Mouse (Mus musculus): ENCODE data around the gene Robo3. TPM values are rescaled to one million over a fixed set of nuclear protein-coding genes. Genes with fewer than 3 reads are reported as not detected.

The Robo3 gene
- 0.15 and 0.16 TPM in 2 replicates for polyA plus RNA-seq (2014; fragmentation: Nextera tagmentation; extraction: Ambion mirVana)

DNA sequence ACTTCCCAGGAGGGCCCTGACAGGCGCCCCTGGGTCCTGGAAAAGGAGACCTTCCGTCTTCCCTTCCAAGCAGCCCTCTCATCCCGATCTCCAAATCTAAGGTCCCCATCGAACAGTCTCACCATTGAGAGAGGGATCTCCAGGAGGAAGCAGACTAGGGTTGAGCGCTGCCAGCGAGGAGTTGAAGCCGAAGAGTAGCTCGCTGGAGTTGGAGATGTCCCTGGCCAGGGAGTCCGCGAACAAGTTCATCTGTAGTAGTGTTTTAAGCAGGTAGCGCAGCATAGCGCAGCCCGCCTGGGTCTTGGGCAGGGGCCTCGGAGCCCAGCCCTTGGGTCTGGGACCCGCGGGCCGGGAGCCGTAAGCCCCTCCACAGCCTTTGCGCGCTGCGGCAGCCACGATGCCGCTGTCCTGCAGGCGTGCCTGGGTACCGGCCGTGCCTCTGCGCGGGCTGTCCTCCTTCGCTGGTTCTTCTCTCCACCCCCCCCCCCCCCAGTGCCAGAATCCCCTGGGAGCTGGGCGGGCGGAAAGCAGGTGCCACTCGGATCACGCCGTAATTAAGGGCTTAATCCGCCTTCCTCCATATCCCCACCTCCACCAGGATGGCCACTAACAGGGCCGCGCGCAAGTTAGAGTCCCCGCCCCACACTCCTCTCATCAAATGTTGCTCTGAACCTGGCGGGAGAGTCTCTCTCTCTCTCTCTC, at the start of gene Robo3:
Gene Robo3, minus strand, starts transcription at position 527 of the 702 bp plus-strand sequence.
- Histone ChIP-seq H3K27me3 (ENCODE audit: control insufficient read depth, insufficient read depth, low read length) (peaks cover 79% of the 10 kb centered on the region), H3K36me3 (ENCODE audit: control insufficient read depth, insufficient read depth, low read length) (no peaks in the 10 kb centered on the region), H3K4me3 (ENCODE audit: control insufficient read depth in 1 of 2, insufficient read depth in 1 of 2, low read depth in 1 of 2, low read length in 2 of 2) (peak within 1 kb of the TSS; percentile 10 to 25; a peak in 3 of 4 replicates), H3K27ac (replicated peaks in 1 of 2; ENCODE audit: control insufficient read depth in 1 of 2, insufficient read depth in 1 of 2, low read depth in 2 of 2, low read length in 2 of 2) (no peak within 1 kb of the TSS), H3K9me3 (ENCODE audit: control insufficient read depth, low read length) (no peaks in the 10 kb centered on the region), H3K9ac (ENCODE audit: low read length) (no peak within 1 kb of the TSS), H3K4me2 (ENCODE audit: low read length) (peak within 1 kb of the TSS; percentile 57), H3K4me1 (ENCODE audit: control insufficient read depth in 2 of 2, insufficient read depth in 2 of 2, low read length in 2 of 2) (peaks cover 2 to 15% of the 10 kb centered on the region in 2 experiments; a peak in 1 of 4 replicates)
- no peak for ATAC-seq (ENCODE audit: insufficient number of reproducible peaks, insufficient read depth, low FRiP score, low read depth)
- under 1% methylated on average over 39 of the region's 40 CpGs for WGBS

DNA sequence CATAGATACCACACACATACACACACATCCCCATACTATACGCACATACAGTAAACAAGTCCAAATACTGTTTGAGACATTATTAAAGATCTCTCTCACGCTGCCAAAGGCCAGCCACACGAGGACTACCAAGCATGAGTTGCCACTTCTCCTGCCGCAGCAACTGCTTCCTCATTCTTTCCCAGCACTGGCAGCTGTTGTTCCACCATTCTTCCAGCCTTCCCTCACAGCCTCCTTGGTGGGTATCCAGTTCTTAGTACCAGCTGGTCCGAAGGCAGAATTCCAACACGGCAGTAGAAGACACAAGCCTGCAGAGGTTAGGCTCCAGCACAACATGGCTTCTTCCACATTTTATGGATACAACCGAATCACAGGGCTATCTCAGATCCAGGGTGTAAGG, 41.9 kb upstream of the Robo3 start:
- no peak for ATAC-seq (ENCODE audit: insufficient number of reproducible peaks, insufficient read depth, low FRiP score, low read depth)
- no peak overlapping the region for H3K4me3 ChIP-seq (ENCODE audit: control insufficient read depth in 1 of 2, insufficient read depth in 1 of 2, low read depth in 1 of 2, low read length in 2 of 2)
- H3K9me3 ChIP-seq (ENCODE audit: control insufficient read depth, low read length): no peaks in the 10 kb centered on the region
- H3K36me3 ChIP-seq (ENCODE audit: control insufficient read depth, insufficient read depth, low read length): no peaks in the 10 kb centered on the region
- 80% methylated on average over 7 of the region's 7 CpGs for WGBS
- no peak overlapping the region for H3K27ac ChIP-seq (replicated peaks in 1 of 2; ENCODE audit: control insufficient read depth in 1 of 2, insufficient read depth in 1 of 2, low read depth in 2 of 2, low read length in 2 of 2)
- H3K4me2 ChIP-seq (ENCODE audit: low read length): no peak overlapping the region
- H3K4me1 ChIP-seq (ENCODE audit: control insufficient read depth in 2 of 2, insufficient read depth in 2 of 2, low read length in 2 of 2): no peaks in the 10 kb centered on the region
- no peak overlapping the region for H3K9ac ChIP-seq (ENCODE audit: low read length)
- H3K27me3 ChIP-seq (ENCODE audit: control insufficient read depth, insufficient read depth, low read length): no peaks in the 10 kb centered on the region

DNA sequence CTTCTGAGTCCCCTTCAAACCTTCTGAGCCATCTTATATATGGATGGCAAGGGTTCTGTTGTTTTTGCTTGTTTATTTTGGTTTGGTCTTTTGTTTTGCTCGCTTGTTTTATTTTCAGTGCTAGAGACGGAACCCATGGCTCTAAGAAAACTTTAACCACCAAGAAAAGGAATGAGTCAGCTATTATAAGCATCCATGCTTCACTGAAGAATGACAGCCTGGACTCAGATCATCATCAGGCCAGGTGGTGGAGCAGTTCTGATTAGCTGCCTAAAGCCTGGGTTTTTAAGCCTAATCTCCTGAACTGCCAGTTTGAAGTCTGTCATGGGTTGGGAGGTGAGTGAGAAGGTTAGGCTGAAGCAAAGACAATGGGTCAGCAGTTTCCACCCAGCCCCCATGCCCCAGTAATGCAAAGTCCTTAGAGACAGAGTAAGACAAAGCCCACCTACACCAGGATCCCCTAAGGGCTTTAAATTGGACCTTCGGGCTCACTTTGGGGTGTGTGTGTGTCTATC, 40.6 kb upstream of the Robo3 start:
- ATAC-seq (ENCODE audit: insufficient number of reproducible peaks, insufficient read depth, low FRiP score, low read depth): no peak
- no peak overlapping the region for H3K4me3 ChIP-seq (ENCODE audit: control insufficient read depth in 1 of 2, insufficient read depth in 1 of 2, low read depth in 1 of 2, low read length in 2 of 2)
- no peak overlapping the region for H3K9ac ChIP-seq (ENCODE audit: low read length)
- WGBS: 67% methylated on average over 3 of the region's 3 CpGs
- H3K4me2 ChIP-seq (ENCODE audit: low read length): no peak overlapping the region
- H3K27ac ChIP-seq (replicated peaks in 1 of 2; ENCODE audit: control insufficient read depth in 1 of 2, insufficient read depth in 1 of 2, low read depth in 2 of 2, low read length in 2 of 2): no peak overlapping the region
- H3K36me3 ChIP-seq (ENCODE audit: control insufficient read depth, insufficient read depth, low read length): no peaks in the 10 kb centered on the region
- H3K4me1 ChIP-seq (ENCODE audit: control insufficient read depth in 2 of 2, insufficient read depth in 2 of 2, low read length in 2 of 2): no peaks in the 10 kb centered on the region
- H3K9me3 ChIP-seq (ENCODE audit: control insufficient read depth, low read length): no peaks in the 10 kb centered on the region
- H3K27me3 ChIP-seq (ENCODE audit: control insufficient read depth, insufficient read depth, low read length): no peaks in the 10 kb centered on the region

DNA sequence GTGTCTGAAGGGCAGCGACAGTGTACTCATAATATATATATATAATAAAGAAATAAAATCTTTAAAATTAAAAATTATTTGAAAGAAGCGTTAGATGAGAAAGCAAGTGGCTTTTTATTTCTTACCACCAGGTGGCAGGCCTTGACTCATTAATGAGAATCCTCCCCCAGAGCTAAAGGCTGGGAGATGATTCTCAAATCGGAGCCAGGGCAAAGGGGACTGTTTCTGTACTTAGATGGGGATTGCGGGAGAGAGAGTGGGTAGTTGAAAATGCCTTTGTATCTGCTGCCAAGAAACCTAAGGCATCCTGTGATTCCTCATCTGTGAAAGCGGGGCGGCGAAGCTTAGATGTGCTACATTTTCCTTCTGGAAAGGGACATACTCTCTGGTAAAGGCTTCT, 29.7 kb upstream of the Robo3 start:
- Histone ChIP-seq H3K27ac (replicated peaks in 1 of 2; ENCODE audit: control insufficient read depth in 1 of 2, insufficient read depth in 1 of 2, low read depth in 2 of 2, low read length in 2 of 2) (no peak overlapping the region), H3K9me3 (ENCODE audit: control insufficient read depth, low read length) (no peaks in the 10 kb centered on the region), H3K9ac (ENCODE audit: low read length) (no peak overlapping the region), H3K4me2 (ENCODE audit: low read length) (no peak overlapping the region), H3K36me3 (ENCODE audit: control insufficient read depth, insufficient read depth, low read length) (no peaks in the 10 kb centered on the region), H3K4me1 (ENCODE audit: control insufficient read depth in 2 of 2, insufficient read depth in 2 of 2, low read length in 2 of 2) (peaks cover 3 to 12% of the 10 kb centered on the region in 2 experiments), H3K4me3 (ENCODE audit: control insufficient read depth in 1 of 2, insufficient read depth in 1 of 2, low read depth in 1 of 2, low read length in 2 of 2) (no peak overlapping the region), H3K27me3 (ENCODE audit: control insufficient read depth, insufficient read depth, low read length) (peaks cover 48% of the 10 kb centered on the region)
- WGBS: 16% methylated on average over 7 of the region's 7 CpGs
- no peak for ATAC-seq (ENCODE audit: insufficient number of reproducible peaks, insufficient read depth, low FRiP score, low read depth)

DNA sequence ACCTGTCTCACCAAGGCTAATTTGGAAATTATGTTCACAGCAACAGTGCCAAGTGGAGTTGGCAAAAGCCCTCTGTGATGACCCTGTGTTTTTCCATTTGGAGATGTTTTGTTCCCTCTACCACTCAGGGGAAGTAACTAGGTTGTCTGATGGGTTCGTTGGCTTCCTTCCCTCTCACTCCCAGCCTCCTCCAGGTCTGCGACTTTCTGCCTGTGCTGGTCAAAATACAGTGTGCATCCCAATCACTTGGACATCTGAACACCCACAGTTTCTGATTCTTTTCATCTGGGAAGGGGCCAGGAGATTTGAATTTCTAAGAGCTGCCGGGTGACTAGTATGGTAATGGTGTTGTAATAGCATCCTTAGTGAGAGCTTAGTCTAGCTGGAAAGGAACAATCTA, 28.5 kb upstream of the Robo3 start:
- no peak for ATAC-seq (ENCODE audit: insufficient number of reproducible peaks, insufficient read depth, low FRiP score, low read depth)
- no peaks in the 10 kb centered on the region for H3K36me3 ChIP-seq (ENCODE audit: control insufficient read depth, insufficient read depth, low read length)
- H3K27ac ChIP-seq (replicated peaks in 1 of 2; ENCODE audit: control insufficient read depth in 1 of 2, insufficient read depth in 1 of 2, low read depth in 2 of 2, low read length in 2 of 2): no peak overlapping the region
- H3K9ac ChIP-seq (ENCODE audit: low read length): no peak overlapping the region
- no peak overlapping the region for H3K4me2 ChIP-seq (ENCODE audit: low read length)
- H3K4me1 ChIP-seq (ENCODE audit: control insufficient read depth in 2 of 2, insufficient read depth in 2 of 2, low read length in 2 of 2): peaks cover 3 to 12% of the 10 kb centered on the region in 2 experiments
- no peaks in the 10 kb centered on the region for H3K9me3 ChIP-seq (ENCODE audit: control insufficient read depth, low read length)
- peaks cover 58% of the 10 kb centered on the region for H3K27me3 ChIP-seq (ENCODE audit: control insufficient read depth, insufficient read depth, low read length)
- WGBS: 13% methylated on average over 3 of the region's 3 CpGs
- H3K4me3 ChIP-seq (ENCODE audit: control insufficient read depth in 1 of 2, insufficient read depth in 1 of 2, low read depth in 1 of 2, low read length in 2 of 2): no peak overlapping the region

DNA sequence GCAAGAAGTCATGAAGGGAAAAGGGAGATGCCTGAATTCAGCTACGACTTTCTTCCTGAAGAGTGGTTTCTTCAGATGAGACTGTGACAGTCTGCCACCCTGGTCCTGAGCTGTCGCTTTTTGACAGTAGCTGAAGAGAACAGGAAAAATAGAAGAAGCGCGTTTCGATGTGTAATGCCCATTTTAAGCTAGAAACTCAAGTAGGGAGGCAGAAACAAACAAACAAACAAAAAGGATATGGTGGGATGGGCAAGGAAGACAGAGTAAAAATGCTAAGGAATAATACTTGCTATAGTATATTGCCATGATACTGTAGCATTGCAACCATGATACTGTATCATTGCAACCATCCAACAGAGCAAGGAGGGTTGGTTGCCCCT, 27.9 kb upstream of the Robo3 start:
- Histone ChIP-seq H3K4me2 (ENCODE audit: low read length) (peak overlapping the region; percentile 98), H3K36me3 (ENCODE audit: control insufficient read depth, insufficient read depth, low read length) (no peaks in the 10 kb centered on the region), H3K9ac (ENCODE audit: low read length) (no peak overlapping the region; the same call in 1 of the 2 replicates), H3K9me3 (ENCODE audit: control insufficient read depth, low read length) (no peaks in the 10 kb centered on the region), H3K27me3 (ENCODE audit: control insufficient read depth, insufficient read depth, low read length) (peaks cover 65% of the 10 kb centered on the region), H3K27ac (replicated peaks in 1 of 2; ENCODE audit: control insufficient read depth in 1 of 2, insufficient read depth in 1 of 2, low read depth in 2 of 2, low read length in 2 of 2) (no peak overlapping the region), H3K4me1 (ENCODE audit: control insufficient read depth in 2 of 2, insufficient read depth in 2 of 2, low read length in 2 of 2) (peaks cover 3 to 12% of the 10 kb centered on the region in 2 experiments), H3K4me3 (ENCODE audit: control insufficient read depth in 1 of 2, insufficient read depth in 1 of 2, low read depth in 1 of 2, low read length in 2 of 2) (peak overlapping the region; percentile 38 to 56; a peak in 3 of 4 replicates)
- WGBS: 12% methylated on average over 5 of the region's 5 CpGs
- no peak for ATAC-seq (ENCODE audit: insufficient number of reproducible peaks, insufficient read depth, low FRiP score, low read depth)

DNA sequence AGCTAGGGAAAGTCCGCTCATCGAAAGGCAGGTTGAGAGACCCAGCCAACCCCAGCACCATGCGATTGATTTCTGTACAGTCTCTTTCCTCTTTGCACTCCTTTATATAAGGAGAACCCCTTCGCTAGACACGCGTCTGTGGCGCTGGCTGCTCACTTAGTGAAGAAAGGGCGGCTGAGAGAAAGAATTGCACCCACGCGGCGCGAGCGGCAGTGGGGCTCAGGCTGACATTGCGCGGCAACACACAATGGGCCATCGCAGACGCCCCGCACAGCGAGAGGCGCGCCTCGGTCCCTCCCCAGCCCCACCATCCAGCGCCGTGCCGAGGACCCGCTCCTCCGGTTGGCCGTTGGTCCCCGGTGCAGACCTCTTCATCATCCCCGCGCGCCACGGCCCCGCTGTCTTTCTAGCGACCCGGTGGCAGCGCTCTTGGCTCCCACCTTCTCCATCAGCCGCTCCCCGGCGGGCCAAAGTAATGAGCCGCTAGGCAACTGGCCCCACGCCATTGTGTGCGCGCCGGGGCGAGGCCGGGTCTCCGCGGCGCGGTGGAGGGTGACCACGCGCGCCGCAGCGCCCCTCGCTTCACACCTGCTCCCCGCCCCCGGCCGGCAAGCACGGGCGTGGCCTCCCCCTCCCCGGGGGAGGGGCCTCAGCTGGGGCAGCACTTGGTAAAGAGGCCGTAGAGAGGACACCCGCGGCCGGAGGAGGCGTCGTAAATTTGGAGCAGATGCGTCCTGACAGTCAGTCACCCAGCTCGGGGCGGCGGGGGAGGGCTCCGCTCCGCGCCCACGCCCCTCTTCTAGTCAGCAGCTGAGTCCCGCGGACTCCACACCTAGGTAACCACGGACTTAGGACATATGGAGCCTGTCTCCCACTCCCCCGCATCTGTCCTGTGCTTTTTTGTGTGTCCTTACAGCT, 27.3 kb upstream of the Robo3 start:
- Histone ChIP-seq H3K27ac (replicated peaks in 1 of 2; ENCODE audit: control insufficient read depth in 1 of 2, insufficient read depth in 1 of 2, low read depth in 2 of 2, low read length in 2 of 2) (no peak overlapping the region), H3K4me3 (ENCODE audit: control insufficient read depth in 1 of 2, insufficient read depth in 1 of 2, low read depth in 1 of 2, low read length in 2 of 2) (peak overlapping the region; percentile 38 to 56), H3K4me2 (ENCODE audit: low read length) (peak overlapping the region; percentile 98), H3K9me3 (ENCODE audit: control insufficient read depth, low read length) (no peaks in the 10 kb centered on the region), H3K9ac (ENCODE audit: low read length) (peak overlapping the region; percentile 32), H3K36me3 (ENCODE audit: control insufficient read depth, insufficient read depth, low read length) (no peaks in the 10 kb centered on the region), H3K4me1 (ENCODE audit: control insufficient read depth in 2 of 2, insufficient read depth in 2 of 2, low read length in 2 of 2) (peaks cover 3 to 12% of the 10 kb centered on the region in 2 experiments), H3K27me3 (ENCODE audit: control insufficient read depth, insufficient read depth, low read length) (peaks cover 71% of the 10 kb centered on the region)
- WGBS: 1% methylated on average over 77 of the region's 81 CpGs
- no peak for ATAC-seq (ENCODE audit: insufficient number of reproducible peaks, insufficient read depth, low FRiP score, low read depth)
